Mouse (Mus musculus) heart, adult 2 months (tissue): ENCODE results near the gene Slc13a5. TPM values are rescaled to one million over a fixed set of nuclear protein-coding genes. Genes with fewer than 3 reads are reported as not detected.

ENCODE experiments used
- DNase-seq, 2 experiments: peaks; one replicate each; pipeline ENCODE4 v3.0.0; 2021
- H3K27ac ChIP-seq: fragments of 200-600 bp; 2 replicates; pipeline ENCODE4 v1.8.1; 2022
- H3K27me3 ChIP-seq: fragments of 200-500 bp; 2 replicates; pipeline ENCODE4 v1.6.1; 2012; ENCODE audit warnings: mild to moderate bottlenecking, low read length, inconsistent platforms, mixed read lengths; ENCODE audit not compliant: control insufficient read depth, insufficient read depth
- H3K36me3 ChIP-seq: fragments of 200-500 bp; 2 replicates; pipeline ENCODE4 v1.6.1; 2012; ENCODE audit warnings: low read length, inconsistent platforms; ENCODE audit not compliant: control insufficient read depth, insufficient read depth
- H3K4me1 ChIP-seq: fragments of 200-500 bp; 2 replicates; pipeline ENCODE4 v1.6.1; 2011; ENCODE audit warnings: low read length; ENCODE audit not compliant: control insufficient read depth, insufficient read depth
- H3K4me3 ChIP-seq: fragments of 200-600 bp; 2 replicates; pipeline ENCODE4 v1.8.1; 2022
- H3K79me2 ChIP-seq: fragments of 200-500 bp; replicated peaks from 2 replicates; pipeline ENCODE4 v1.6.1; 2012; ENCODE audit warnings: mild to moderate bottlenecking, inconsistent platforms, low read length, moderate library complexity, mixed read lengths; ENCODE audit not compliant: control insufficient read depth, insufficient read depth
- H3K9ac ChIP-seq: fragments of 200-500 bp; 2 replicates; pipeline ENCODE4 v1.6.1; 2012; ENCODE audit warnings: low read depth, mild to moderate bottlenecking, control low read depth, inconsistent platforms, low read length, mixed read lengths
- CTCF ChIP-seq: fragments of 200-600 bp; IDR thresholded peaks from 2 replicates; pipeline ENCODE4 v1.8.1; 2022; ENCODE audit warnings: antibody characterized with exemption, mild to moderate bottlenecking, moderate library complexity
- EP300 ChIP-seq: fragments of 200-500 bp; IDR thresholded peaks from 2 replicates; pipeline ENCODE4 v1.6.1; 2011; ENCODE audit warnings: low read depth, low read length, control low read depth; ENCODE audit not compliant: insufficient read depth
- POLR2A ChIP-seq: fragments of 200-500 bp; IDR thresholded peaks from 2 replicates; pipeline ENCODE4 v1.6.1; 2011; ENCODE audit warnings: mild to moderate bottlenecking, low read depth, low read length, control low read depth; ENCODE audit not compliant: insufficient read depth
- WGBS: fragments of 180-500 bp; shearing (Covaris S2); methylation state at CpG from one replicate; pipeline ENCODE4 v1.1.7; 2018; 5-methylcytosine and 5-hydroxymethylcytosine counted together
- intact Hi-C: fragments of 180-260 bp; cut with DNase I; formaldehyde crosslinking; loops from one replicate; pipeline ENCODE4 v1.15.1; 2025
- polyA plus RNA-seq: library from polyadenylated mRNA; depleted of rRNA; stranded (reverse); fragments of >200 nt; gene quantifications from 2 replicates; pipeline ENCODE4 v1.2.3, GENCODE M21; 2012
- total RNA-seq, 2 experiments: library from RNA; stranded (reverse); gene quantifications; 2 replicates each; pipeline ENCODE4 v1.2.3; 2021

The Slc13a5 gene
- total and polyA plus RNA-seq, 3 experiments, result 0.06 TPM; not detected in 2

DNA sequence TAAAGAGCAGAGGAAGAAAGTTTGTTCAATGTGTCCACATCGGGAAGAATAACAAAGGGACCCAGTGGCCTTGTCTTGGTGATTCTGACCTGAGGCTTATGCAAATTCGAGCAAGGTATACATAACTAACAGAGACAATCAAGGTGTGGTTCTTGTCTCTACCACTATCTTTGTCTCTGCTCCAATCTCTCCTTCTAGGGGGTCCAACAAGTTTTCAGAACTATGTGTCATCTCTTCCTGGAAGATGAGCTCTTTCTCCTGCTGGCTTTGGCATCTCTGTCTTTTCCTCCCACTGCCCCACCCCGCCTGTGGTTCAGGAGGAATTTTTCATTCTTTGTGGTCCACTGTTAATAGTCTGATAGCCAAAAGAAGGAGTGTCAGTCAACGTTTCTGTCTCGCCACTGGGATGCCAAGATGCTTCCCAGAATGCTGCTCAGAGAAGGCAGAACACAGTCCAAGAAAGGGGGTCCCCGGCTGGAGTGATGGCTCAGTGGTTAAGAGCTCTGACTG, 19.0 kb upstream of the Slc13a5 start:
- TF ChIP-seq CTCF (no peak), POLR2A (no peak), EP300 (no peak)
- no peaks in the 10 kb centered on the region for H3K27me3 ChIP-seq
- no peak overlapping the region for H3K4me3 ChIP-seq
- 63% methylated on average over 6 of the region's 6 CpGs for WGBS
- H3K4me1 ChIP-seq, result no peaks in the 10 kb centered on the region
- no peak overlapping the region for H3K9ac ChIP-seq
- intact Hi-C loops, result no loop called here
- no peaks in the 10 kb centered on the region for H3K79me2 ChIP-seq
- DNase-seq, result no peak
- no peak overlapping the region for H3K27ac ChIP-seq
- H3K36me3 ChIP-seq, result no peaks in the 10 kb centered on the region

DNA sequence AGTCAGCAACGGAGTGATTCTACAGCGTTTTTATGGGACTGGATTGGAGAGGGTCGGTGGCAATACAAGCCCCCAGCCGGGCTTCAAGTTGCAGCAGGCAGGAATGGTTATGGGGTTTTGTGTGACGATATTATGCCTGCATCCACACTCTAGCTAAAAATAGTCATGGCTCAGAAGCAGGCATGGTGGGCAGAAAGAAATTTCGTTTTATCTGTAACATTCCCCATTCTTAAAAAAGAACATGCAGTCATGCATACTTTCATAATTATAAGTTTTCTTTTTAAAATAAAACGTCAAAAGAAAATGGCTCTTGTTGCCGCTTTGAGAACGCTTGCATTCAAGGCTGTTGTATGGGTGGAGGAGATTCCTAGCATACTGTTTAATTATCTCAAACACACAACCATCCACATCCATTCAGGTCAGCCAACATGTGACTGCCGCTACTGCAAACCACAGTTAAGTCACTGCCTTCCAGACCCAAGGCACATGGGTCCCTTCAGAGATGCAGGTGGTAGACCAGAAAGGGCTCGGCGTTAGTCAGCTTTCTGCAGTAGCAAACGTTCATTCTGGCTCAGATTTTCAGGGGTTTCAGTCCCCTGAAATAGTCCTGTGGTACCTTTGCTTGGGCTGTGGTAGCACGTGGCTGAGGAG, 17.6 kb upstream of the Slc13a5 start:
- no peaks in the 10 kb centered on the region for H3K36me3 ChIP-seq
- H3K9ac ChIP-seq, result no peak overlapping the region
- no peak overlapping the region for H3K4me3 ChIP-seq
- no peak for DNase-seq
- H3K27me3 ChIP-seq, result no peaks in the 10 kb centered on the region
- H3K27ac ChIP-seq, result no peak overlapping the region
- H3K4me1 ChIP-seq, result no peaks in the 10 kb centered on the region
- TF ChIP-seq EP300 (no peak), POLR2A (no peak), CTCF (no peak)
- WGBS, result 71% methylated on average over 14 of the region's 14 CpGs
- no peaks in the 10 kb centered on the region for H3K79me2 ChIP-seq
- intact Hi-C loops, result no loop called here

DNA sequence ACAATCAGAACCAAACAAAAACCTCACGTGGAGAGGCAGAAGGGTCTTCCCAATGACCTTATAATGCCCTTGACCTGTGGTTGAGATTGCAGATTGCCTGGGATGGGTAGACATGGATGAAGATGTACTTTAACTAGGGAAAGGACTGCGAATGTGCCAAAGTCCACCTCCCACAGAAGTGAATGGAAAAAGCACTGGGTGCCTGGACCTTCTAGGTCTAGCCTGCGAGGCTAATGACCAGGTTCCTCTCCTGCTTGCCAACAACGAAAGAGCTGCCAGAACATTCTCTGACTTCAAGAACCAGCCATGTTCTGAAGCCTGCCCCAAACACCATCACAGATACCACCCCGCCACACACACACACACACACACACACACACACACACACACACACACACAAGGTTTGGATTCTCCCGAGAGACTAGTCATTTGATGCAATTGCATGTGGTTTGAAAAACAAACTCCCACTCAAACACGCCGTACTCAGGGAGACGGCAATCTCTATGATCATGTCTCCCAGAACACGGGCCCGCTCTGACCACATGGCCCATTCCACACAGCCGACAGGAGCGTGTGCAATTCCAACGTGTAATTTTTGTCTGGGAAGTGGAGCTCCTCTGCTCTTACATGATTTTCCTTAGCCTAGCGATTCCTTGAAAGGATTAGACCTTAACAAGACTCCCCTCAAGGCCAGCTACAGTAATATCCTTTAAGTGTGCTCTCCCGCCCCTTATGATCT, 16.6 kb upstream of the Slc13a5 start:
- H3K9ac ChIP-seq, result no peak overlapping the region
- DNase-seq, result no peak
- H3K79me2 ChIP-seq, result no peaks in the 10 kb centered on the region
- H3K36me3 ChIP-seq, result no peaks in the 10 kb centered on the region
- WGBS, result 88% methylated on average over 16 of the region's 16 CpGs
- no peaks in the 10 kb centered on the region for H3K4me1 ChIP-seq
- intact Hi-C loops, result no loop called here
- H3K4me3 ChIP-seq, result no peak overlapping the region
- no peak overlapping the region for H3K27ac ChIP-seq
- TF ChIP-seq CTCF (no peak), EP300 (no peak), POLR2A (no peak)
- H3K27me3 ChIP-seq, result no peaks in the 10 kb centered on the region

DNA sequence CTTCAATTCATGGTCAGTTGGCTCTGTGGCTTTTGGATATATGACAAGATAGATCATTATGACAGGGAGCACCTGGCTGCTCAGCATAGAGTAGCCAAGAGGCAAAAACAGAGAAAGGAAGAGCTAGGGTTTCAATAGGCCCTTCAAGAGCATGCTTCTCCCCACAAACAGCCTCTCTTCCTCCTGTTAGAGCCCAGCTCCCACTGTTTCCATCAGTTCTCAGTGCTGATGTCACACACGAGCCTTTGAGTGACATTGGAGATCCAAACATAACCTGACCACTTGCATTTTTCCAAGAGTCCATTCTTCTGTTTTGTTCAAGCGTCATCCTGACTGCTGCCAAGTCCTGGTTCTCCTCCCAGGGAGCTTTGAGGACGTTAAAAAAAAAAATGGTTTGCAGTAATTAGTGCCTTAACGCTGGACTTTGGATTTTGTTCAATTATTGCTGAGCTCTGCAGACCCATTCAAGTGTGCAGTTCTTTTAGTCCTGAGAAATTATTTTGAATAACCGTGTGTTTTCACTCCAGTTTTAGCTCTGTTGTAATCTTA, 14.9 kb upstream of the Slc13a5 start:
- WGBS, result 43% methylated on average over 5 of the region's 5 CpGs
- H3K79me2 ChIP-seq, result no peaks in the 10 kb centered on the region
- H3K4me1 ChIP-seq, result no peaks in the 10 kb centered on the region
- H3K9ac ChIP-seq, result no peak overlapping the region
- no peak for TF ChIP-seq POLR2A
- no peak for TF ChIP-seq EP300
- TF ChIP-seq CTCF, result no peak
- H3K36me3 ChIP-seq, result no peaks in the 10 kb centered on the region
- no peak overlapping the region for H3K4me3 ChIP-seq
- H3K27ac ChIP-seq, result no peak overlapping the region
- DNase-seq, result no peak
- intact Hi-C loops, result no loop called here
- no peaks in the 10 kb centered on the region for H3K27me3 ChIP-seq

DNA sequence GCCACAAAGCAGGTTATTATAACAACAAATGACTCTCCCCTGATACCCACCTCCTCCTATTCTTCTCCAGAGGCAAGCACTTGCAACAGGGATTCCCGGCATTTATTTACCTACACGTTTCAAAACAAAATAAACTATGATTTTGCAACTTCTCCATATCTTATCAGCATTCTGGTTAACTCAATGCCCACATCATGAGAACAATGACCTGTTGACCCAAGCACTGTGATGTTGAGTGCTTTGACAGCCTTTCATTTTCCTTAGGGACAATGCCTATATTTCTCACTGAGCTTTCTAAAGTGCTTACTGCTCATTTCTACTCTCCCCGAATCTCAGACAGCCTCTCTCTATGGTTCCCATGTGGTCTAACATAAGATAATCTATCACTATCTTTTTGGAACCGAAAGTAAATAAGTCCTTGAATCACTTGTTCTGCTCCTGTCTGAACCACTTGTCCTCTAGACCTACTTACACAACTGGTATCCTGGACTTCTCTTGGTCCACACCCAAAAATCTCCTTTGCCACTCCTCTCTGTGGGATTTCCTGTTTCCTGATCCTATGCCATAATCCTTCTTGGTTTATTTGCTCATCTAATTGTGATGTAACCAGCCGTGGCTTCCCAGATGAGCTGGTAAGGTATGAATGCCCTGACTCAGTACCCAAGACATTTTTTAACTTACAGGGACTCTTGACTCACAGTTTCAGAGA, 14.3 kb upstream of the Slc13a5 start:
- TF ChIP-seq CTCF, result no peak
- TF ChIP-seq POLR2A, result no peak
- no peak for TF ChIP-seq EP300
- Histone ChIP-seq H3K36me3 (no peaks in the 10 kb centered on the region), H3K79me2 (no peaks in the 10 kb centered on the region), H3K4me3 (no peak overlapping the region), H3K4me1 (no peaks in the 10 kb centered on the region), H3K27me3 (no peaks in the 10 kb centered on the region), H3K9ac (no peak overlapping the region), H3K27ac (no peak overlapping the region)
- intact Hi-C loops, result no loop called here
- no peak for DNase-seq
- WGBS, result 70% methylated on average over 5 of the region's 5 CpGs
